Mouse (Mus musculus): Measurements from ENCODE around the gene Capn8.

Gene Capn8

GRCm38 (mm10) chr1:182564408-182565120 lies at the start of gene Capn8:
Gene Capn8, plus strand, starts transcription at chr1:182565007.
- no peak for DNase-seq (ENCODE audit: low spot score in 2 of 2)

DNA sequence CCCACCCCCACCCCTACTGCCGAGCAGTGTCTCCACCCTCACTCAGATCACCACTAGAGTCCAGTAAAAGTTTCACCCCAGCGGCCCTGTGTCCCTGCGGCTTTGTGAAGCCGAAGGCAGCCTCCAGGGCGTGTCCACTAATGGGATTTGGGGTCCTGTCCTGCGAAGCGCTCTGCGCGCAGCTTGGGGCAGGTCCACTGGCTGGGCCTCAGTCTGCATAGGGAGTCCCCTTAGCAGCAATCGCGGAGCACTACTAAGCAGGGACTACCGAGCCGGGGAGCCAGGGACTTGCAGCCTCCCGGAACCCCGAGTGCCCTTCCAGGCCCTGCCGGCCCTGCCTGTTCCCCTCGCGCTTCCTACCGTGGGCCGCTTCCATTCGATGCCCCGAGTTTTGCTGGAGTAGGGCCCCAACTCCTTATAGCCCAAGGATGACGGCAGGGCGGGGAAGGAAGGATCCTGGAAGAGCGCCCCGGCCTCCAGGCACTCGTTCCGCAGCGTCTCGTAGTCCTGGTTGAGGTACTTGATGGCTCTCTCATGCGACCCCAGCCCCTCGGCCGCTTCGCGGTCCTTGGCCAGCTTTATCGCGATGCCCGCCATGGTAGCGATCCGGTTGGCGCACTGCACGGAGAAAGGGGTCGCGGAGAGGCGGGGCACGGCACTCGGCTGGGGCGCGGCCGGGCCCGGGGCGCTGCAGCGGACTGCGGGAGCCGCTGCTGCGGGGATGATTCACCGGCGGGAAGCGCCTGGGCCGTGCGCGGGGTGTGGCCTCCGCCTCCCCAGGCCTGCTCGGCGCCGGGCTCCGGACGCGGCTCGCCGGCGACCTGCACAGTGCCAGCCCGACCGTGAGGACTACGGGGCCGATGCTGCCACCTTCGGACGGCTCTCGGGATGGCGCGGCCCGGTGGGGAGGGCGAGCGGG lies 47.8 kb upstream of the Capn8 start, which contains the start of gene Capn2:
Gene Capn2 (minus strand): TSS at position 851 of the 919 bp plus-strand sequence.
- DNase-seq (ENCODE audit: low spot score in 2 of 2) = peak; percentile 82 to 87

DNA sequence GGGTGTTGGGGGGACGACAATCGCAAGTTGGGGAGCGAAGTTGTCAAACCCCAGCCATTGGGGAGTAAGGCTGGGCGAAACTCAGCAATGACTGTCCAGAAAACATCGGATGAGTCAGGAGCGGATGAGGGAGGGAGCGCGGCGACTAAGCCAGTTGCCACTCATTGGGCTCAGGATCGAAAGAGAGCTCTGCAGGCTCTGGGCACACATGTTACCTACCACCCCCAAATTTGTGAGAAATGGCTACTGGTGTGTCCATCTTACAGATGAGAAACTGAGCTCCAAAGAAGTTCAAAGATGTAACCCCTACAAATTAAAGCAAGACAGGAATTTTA lies 47.2 kb upstream of the Capn8 start:
- DNase-seq (ENCODE audit: low spot score in 2 of 2) = no peak

GRCm38 (mm10) chr1:182518143-182518680 lies 46.6 kb upstream of the Capn8 start:
- DNase-seq (ENCODE audit: low spot score in 2 of 2) = no peak

GRCm38 (mm10) chr1:182518811-182519210 lies 46.0 kb upstream of the Capn8 start:
- no peak for DNase-seq (ENCODE audit: low spot score in 2 of 2)

GRCm38 (mm10) chr1:182519341-182519740 lies 45.5 kb upstream of the Capn8 start:
- DNase-seq (ENCODE audit: low spot score in 2 of 2) = peak in 1 of 2 experiments; percentile 20

GRCm38 (mm10) chr1:182520091-182520937 lies 44.5 kb upstream of the Capn8 start:
- DNase-seq (ENCODE audit: low spot score in 2 of 2) = peak in 1 of 2 experiments; percentile 6

GRCm38 (mm10) chr1:182520938-182521500 lies 43.8 kb upstream of the Capn8 start:
- peak in 1 of 2 experiments; percentile 2 for DNase-seq (ENCODE audit: low spot score in 2 of 2)

- DNase-seq (ENCODE audit: low spot score in 2 of 2) = peak in 1 of 2 experiments; percentile 13
These were observed 41.8 kb upstream of the Capn8 start for GRCm38 (mm10) chr1:182522961-182523360.

DNA sequence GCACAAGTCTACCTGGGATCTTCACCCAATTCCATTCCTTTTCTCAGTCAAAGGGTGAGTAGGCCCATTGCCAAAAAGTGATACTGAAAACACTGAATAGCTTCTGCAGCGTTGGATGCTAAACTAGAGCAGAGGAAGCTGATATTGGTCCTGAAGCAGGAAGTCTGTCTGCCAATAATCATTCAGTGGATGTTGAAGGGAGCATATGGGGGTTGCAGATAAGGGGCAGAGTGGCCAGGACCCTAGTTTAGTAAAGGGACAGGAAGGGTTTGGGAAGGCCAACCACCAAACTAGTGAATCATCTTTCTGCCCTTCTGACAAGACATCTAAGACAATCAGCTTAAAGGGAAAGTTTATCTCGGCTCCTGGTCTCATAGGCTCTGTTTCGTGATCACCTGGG lies 41.1 kb upstream of the Capn8 start:
- no peak for DNase-seq (ENCODE audit: low spot score in 2 of 2)

DNA sequence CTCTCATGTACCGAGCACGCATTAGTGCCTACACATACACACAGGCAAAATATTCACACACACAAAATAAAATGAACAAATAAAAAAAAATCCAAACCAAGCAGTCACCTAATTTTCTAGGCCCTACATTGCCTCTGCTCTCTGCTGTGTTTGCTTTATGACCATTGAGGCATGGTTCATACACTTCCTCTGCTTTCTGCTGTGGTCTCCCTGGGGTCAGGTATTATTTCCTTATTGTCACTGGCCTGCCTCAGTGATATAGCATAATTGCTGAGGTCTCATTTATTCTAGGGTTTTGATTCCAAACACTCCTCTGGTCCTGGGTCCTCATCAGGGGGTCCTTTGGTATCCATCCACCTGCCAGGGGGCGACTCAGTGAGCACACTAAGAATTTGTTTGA lies 39.2 kb upstream of the Capn8 start:
- DNase-seq (ENCODE audit: low spot score in 2 of 2) = peak in 1 of 2 experiments; percentile 2

DNA sequence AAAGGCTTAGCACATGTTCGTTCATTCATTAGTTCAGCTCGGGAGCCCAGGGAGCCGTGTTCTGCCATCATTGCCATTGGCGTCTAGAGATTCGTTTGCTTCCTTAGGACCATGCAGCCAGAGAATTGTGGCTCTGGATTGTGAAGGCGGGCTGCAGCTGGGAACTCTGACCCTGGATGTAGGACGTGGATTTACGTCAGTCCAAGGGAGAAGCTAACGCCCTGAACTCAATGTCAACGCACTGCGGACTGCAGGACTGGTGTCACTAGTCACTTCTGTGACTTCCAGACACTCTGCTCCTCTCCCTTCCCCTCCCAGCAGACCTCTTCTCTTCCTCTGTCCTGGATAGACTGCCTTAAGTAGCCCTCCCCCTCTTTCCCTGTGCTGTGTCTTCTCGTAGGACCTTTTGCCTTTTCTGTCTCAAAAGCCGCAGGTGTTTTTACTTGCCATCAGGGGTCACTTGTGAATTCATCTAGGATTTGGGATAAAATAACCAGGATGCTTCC lies 37.5 kb upstream of the Capn8 start:
- DNase-seq (ENCODE audit: low spot score in 2 of 2) = no peak

GRCm38 (mm10) chr1:182527921-182528858 lies 36.6 kb upstream of the Capn8 start:
- DNase-seq (ENCODE audit: low spot score in 2 of 2) = no peak

DNA sequence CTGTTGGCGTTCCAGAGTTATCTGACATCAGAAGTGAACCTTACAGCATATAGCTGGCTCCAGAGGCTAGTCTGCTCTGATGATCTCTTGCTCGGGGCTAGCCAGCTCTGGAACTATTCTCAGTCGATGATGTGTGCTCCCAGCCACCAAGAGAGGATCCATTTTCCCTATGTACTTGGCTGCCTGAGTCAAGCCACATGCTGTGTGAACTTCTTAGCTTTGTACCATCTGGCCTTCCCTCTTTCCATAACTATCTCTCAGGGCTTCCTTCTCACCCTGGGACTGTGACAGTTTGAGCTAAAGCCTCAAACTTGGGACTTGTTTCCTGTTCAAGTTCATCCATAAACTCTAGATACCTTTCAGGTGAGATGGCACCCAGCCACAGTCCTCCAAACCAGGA lies 31.2 kb upstream of the Capn8 start:
- no peak for DNase-seq (ENCODE audit: low spot score in 2 of 2)

DNA sequence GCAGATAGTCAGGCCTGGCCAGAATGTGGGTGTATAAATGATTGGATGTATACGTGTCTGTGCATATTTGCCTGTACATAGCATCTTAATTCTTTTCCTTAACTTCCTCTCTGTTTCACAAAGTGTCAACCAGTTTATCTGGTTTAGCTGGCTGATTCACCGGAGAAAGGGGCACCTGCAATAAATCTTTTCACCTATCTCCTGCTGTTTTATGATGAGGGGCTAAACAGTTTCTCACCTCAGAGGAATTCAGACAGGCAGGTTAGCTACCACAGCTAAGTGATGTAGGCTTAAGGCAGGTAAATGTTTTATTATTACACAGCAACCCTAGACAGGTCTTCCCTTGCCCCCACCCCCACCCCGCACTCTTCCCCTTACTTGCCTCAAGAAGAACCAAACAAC lies 29.7 kb upstream of the Capn8 start:
- no peak for DNase-seq (ENCODE audit: low spot score in 2 of 2)

DNA sequence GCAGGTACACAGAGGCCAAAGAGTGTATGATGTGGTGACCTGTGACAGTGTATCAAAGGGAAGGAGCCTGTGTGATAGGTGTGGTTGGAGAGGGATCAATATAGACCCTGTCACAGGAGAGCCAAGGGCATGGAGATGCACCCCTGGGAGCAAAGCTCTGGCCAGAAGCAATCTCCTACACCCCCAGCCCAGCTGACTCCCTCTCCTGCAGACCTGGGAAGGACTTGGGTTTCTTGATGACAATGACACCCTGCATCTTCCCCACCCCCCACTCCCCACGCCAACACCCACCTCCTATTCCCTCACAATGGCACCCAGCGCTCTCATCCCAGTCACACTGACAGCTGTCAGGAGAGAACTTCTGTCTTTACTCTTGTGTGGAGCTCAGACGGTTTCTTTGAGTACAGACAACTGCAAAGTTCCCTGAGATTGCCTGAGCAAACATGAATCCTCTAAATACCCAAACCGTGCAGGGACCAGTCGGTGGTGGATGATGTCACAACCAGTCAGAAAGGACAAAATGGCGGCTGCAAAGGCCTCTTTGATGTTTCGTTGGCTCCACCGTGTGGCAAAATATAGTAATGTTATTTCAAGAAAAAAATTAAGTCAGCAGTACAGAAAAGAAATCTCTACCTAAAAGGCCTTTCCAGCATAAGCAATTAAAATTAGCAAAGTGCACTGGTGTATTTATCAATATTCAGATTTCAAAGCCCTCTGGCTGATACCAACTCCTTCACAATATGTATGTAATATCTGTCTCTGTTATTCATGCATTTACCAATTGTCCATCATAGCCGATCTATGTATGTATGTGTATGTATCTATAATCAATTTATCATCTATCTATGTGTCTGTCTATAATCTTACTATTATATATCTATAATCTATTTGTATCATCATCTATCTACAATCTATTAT lies 25.5 kb upstream of the Capn8 start:
- peak; percentile 86 to 90 for DNase-seq (ENCODE audit: low spot score in 2 of 2)

DNA sequence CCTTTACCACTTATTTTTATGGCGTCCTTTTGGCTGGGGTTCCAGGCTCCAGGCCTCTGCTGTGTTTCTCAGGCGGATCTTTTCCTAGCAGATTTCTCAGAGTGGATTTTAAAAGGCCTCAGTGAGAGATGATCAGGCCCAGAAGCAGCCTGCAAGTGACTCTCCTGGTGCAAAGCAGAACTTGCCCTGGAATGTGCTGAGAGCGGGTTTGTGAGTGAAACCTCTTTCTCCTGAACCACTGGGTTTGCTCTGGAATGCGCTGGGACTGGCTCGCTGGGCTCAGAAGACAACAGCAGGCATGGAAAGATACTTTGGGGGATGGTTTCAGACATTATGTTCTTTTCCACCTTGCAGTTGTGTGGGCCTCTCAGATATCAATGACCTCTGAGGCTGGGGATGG lies 22.7 kb upstream of the Capn8 start:
- DNase-seq (ENCODE audit: low spot score in 2 of 2) = no peak

DNA sequence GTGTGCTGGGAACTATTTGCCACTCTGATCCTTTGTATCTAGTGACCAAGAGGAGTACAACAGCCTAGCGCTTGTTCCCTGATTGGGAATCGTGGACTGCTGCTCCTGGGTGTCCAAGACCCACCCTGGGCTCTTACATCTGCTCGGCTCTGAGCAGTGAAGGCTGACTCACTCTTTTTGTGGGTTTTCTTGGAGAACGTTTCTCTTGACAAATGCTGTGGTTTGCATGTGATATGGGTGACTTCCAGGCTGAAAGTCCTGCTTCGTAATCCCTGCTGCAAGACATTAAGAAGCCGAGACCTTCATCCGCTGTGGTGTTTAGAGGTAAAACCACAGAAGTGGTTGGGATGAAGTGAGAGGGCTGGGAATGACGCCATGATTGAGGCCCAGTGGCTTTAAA lies 21.7 kb upstream of the Capn8 start:
- no peak for DNase-seq (ENCODE audit: low spot score in 2 of 2)

DNA sequence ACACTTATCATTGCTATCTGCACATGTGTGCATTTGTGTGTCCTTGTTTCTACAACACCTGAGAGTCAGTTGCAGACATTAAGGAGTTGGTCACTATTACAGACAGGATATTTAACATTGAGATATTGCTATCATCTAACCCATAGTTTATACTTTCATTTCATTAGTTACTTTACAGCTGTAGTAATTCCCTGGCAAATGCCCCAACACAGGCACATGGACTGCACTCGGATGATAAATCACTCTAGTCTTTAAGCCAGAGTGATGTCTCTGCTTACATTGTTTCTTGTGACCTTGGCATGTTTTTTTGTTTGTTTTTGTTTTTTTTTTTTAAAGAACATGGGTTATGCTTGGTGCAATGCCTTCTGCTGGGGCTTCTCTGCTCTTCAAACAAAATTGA lies 20.9 kb upstream of the Capn8 start:
- DNase-seq (ENCODE audit: low spot score in 2 of 2) = no peak

Measured in right cerebral cortex, postnatal 10 days (tissue).